Mouse (Mus musculus) hindbrain, embryonic 16.5 days (tissue): Measurements from ENCODE around the gene Cuzd1. TPM values are rescaled to one million over a fixed set of nuclear protein-coding genes. Genes with fewer than 3 reads are reported as not detected.

Experiments
- ATAC-seq: fragments of 200-750 bp; cut with Nextera tagmentation; 2 replicates; pipeline ENCODE4 v1.8.0; 2017; ENCODE audit warnings: moderate TSS enrichment, moderate library complexity
- H3K27ac ChIP-seq: fragments of 300-500 bp; sonication (generic); 2 replicates; pipeline ENCODE4 v1.5.1; 2014; ENCODE audit warnings: low read depth, mild to moderate bottlenecking, control low read depth, low read length, moderate library complexity
- H3K27me3 ChIP-seq: fragments of 300-500 bp; sonication (generic); replicated peaks from 2 replicates; pipeline ENCODE4 v1.6.1; 2014; ENCODE audit warnings: low read length; ENCODE audit not compliant: control insufficient read depth, insufficient read depth
- H3K36me3 ChIP-seq: fragments of 300-500 bp; sonication (generic); 2 replicates; pipeline ENCODE4 v1.6.1; 2014; ENCODE audit warnings: mild to moderate bottlenecking, low read length, moderate library complexity, mixed read lengths; ENCODE audit not compliant: control insufficient read depth, insufficient read depth
- H3K4me1 ChIP-seq: fragments of 300-500 bp; sonication (generic); 2 replicates; pipeline ENCODE4 v1.6.1; 2014; ENCODE audit warnings: low read depth, low read length; ENCODE audit not compliant: control insufficient read depth, insufficient read depth
- H3K4me2 ChIP-seq: fragments of 300-500 bp; sonication (generic); 2 replicates; pipeline ENCODE4 v1.6.1; 2014; ENCODE audit warnings: mild to moderate bottlenecking, low read length, control low read depth, moderate library complexity
- H3K4me3 ChIP-seq: fragments of 300-500 bp; sonication (generic); 2 replicates; pipeline ENCODE4 v1.5.1; 2014; ENCODE audit warnings: mild to moderate bottlenecking, low read length, control low read depth, moderate library complexity
- H3K9ac ChIP-seq: fragments of 300-500 bp; sonication (generic); 2 replicates; pipeline ENCODE4 v1.6.1; 2014; ENCODE audit warnings: low read depth, mild to moderate bottlenecking, control low read depth, low read length, moderate library complexity
- H3K9me3 ChIP-seq: fragments of 300-500 bp; sonication (generic); 2 replicates; pipeline ENCODE4 v1.6.1; 2014; ENCODE audit warnings: mild to moderate bottlenecking, low read length, moderate library complexity; ENCODE audit not compliant: control insufficient read depth
- WGBS: fragments of 180-500 bp; shearing (Covaris S2); extraction: QIAGEN DNeasy Blood & Tissue Kit; methylation state at CpG from one replicate; pipeline ENCODE4 v1.1.7; 2014; 5-methylcytosine and 5-hydroxymethylcytosine counted together
- polyA plus RNA-seq: library from polyadenylated mRNA; unstranded; fragments of >200 nt; fragmentation: Nextera tagmentation; extraction: Ambion mirVana; gene quantifications from 2 replicates; pipeline ENCODE4 v1.2.1, GENCODE M21; 2015

Gene Cuzd1
- not detected in 2 replicates for polyA plus RNA-seq

- Histone ChIP-seq H3K4me1 (no peaks in the 10 kb centered on the region), H3K27me3 (no peaks in the 10 kb centered on the region), H3K9ac (no peak within 1 kb of the TSS), H3K27ac (no peak within 1 kb of the TSS), H3K36me3 (no peaks in the 10 kb centered on the region), H3K4me2 (no peak within 1 kb of the TSS), H3K4me3 (no peak within 1 kb of the TSS), H3K9me3 (no peaks in the 10 kb centered on the region)
- WGBS = 71% methylated on average over 2 of the region's 2 CpGs
- ATAC-seq = no peak
These were observed at the start of gene Cuzd1 for GRCm38 (mm10) chr7:131322192-131322591. Gene Cuzd1, minus strand, starts transcription at chr7:131322292.

DNA sequence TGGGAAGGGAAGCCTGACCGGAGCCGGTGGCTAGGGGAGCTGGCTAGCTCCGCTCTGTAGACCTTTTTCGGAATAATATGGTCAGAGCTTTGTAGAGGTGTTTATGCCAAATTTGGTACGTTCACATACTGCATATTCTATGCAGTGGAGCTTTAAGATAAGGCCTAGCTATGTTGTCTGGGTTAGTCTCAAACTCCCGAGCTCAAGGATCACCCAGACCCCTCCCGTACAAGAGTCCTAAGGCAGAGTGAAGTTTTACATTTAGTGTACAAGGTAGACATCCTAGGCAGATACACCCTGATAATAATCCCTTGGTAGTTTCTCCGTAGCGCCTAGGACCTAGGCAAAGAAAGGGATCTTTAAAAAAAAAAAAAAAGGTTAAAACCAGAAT is 49.4 kb upstream of the Cuzd1 start:
- 0 out of 2 replicates have a peak, but pooled peaks have one; percentile 28 for ATAC-seq
- peak overlapping the region; percentile 68 for H3K4me2 ChIP-seq
- peak overlapping the region; percentile 81 for H3K4me3 ChIP-seq
- peak overlapping the region; percentile 94 for H3K9ac ChIP-seq
- 10% methylated on average over 9 of the region's 9 CpGs for WGBS
- H3K36me3 ChIP-seq = no peaks in the 10 kb centered on the region
- no peaks in the 10 kb centered on the region for H3K9me3 ChIP-seq
- H3K4me1 ChIP-seq = no peaks in the 10 kb centered on the region; the same call in 1 of the 2 replicates
- no peaks in the 10 kb centered on the region for H3K27me3 ChIP-seq
- peak overlapping the region; percentile 90 for H3K27ac ChIP-seq

GRCm38 (mm10) chr7:131370648-131371469 is 48.8 kb upstream of the Cuzd1 start, which contains the start of gene Pstk:
Gene Pstk, plus strand, starts transcription at chr7:131371141.
- H3K36me3 ChIP-seq = no peaks in the 10 kb centered on the region
- peak; percentile 97 for ATAC-seq
- H3K27me3 ChIP-seq = no peaks in the 10 kb centered on the region
- peak within 1 kb of the TSS; percentile 81 for H3K4me3 ChIP-seq
- H3K4me2 ChIP-seq = peak within 1 kb of the TSS; percentile 68
- no peaks in the 10 kb centered on the region; the same call in 1 of the 2 replicates for H3K4me1 ChIP-seq
- 5% methylated on average over 47 of the region's 47 CpGs for WGBS
- peak within 1 kb of the TSS; percentile 94 for H3K9ac ChIP-seq
- peak within 1 kb of the TSS; percentile 90 for H3K27ac ChIP-seq
- H3K9me3 ChIP-seq = no peaks in the 10 kb centered on the region

DNA sequence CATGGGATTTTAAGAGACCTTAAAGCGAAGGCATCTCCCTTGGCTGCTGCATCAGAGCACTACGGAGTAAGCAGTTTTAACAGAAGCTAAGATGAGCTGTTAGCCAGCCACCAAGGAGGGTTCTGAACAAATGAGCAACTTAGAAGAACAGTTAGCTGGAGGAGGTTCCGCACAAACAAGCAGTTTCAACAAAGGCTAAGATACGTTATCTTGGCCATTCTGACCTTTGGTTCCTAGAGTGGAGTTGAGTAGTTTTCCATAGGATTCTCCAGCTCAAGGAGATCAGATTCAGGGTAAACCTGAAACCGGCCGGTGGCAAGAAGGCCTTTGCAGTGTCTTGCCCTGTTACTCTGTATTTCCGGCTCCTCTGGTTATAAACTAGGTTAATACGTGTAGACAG is 42.0 kb upstream of the Cuzd1 start:
- Histone ChIP-seq H3K4me1 (peaks cover 14% of the 10 kb centered on the region), H3K27me3 (no peaks in the 10 kb centered on the region), H3K36me3 (0 out of 2 replicates have a peak, but pooled peaks cover 3% of the 10 kb centered on the region), H3K27ac (no peak overlapping the region), H3K4me2 (no peak overlapping the region), H3K4me3 (no peak overlapping the region), H3K9me3 (no peaks in the 10 kb centered on the region), H3K9ac (no peak overlapping the region)
- ATAC-seq = no peak
- 96% methylated on average over 8 of the region's 8 CpGs for WGBS

DNA sequence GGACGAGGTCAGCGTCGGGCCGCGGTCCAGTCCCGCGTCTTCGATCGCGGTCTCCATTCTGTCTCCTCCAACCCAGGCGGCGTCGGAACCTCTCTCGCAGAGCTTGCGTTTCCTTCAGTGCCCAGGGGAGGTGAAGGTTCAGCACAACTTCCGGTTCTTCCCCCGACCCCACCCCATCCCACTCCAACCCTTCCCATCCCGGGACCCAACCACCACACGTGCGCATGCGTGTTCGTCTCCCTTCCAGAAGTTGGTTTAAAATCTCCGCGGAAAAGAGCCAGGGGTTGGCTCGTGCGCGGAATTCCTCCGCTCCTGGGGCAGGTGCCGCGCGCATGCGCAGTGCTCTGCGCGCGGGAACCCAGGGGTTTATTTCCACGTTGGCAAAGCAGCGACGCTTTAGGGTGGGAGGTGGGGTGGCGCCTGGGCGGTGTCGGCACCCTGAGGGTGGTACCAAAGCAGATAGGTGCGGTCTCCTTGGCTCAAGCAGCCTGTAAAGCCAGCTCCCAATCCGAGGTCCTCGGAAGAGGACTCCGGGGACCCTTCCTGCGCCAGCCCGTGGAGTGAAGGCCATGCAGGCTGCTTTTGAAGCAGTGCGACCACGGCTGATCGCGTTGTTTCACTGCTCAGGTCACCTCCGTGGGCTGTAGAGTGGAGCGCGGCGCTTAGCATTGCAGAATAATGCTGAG is 40.7 kb upstream of the Cuzd1 start, which contains the start of gene 2310057M21Rik:
TSS of gene 2310057M21Rik (minus strand) at position 145 of the 686 bp plus-strand sequence.
- Histone ChIP-seq H3K4me2 (peak within 1 kb of the TSS; percentile 79), H3K27me3 (no peaks in the 10 kb centered on the region), H3K36me3 (peaks cover 8% of the 10 kb centered on the region), H3K4me1 (peaks cover 14% of the 10 kb centered on the region), H3K27ac (peak within 1 kb of the TSS; percentile 88), H3K4me3 (peak within 1 kb of the TSS; percentile 69), H3K9me3 (no peaks in the 10 kb centered on the region), H3K9ac (peak within 1 kb of the TSS; percentile 78)
- peak; percentile 98 for ATAC-seq
- under 1% methylated on average over 55 of the region's 55 CpGs for whole genome bisulfite sequencing

- H3K4me2 ChIP-seq = peak overlapping the region; percentile 79
- H3K9me3 ChIP-seq = no peaks in the 10 kb centered on the region
- H3K4me3 ChIP-seq = peak overlapping the region; percentile 69
- peak overlapping the region; percentile 76 for H3K27ac ChIP-seq
- no peaks in the 10 kb centered on the region for H3K27me3 ChIP-seq
- peak; percentile 85 for ATAC-seq
- H3K9ac ChIP-seq = peak overlapping the region; percentile 78
- peaks cover 14% of the 10 kb centered on the region for H3K4me1 ChIP-seq
- peaks cover 12% of the 10 kb centered on the region for H3K36me3 ChIP-seq
- WGBS = under 1% methylated on average over 32 of the region's 35 CpGs
These were observed 40.1 kb upstream of the Cuzd1 start for GRCm38 (mm10) chr7:131362269-131362614.

DNA sequence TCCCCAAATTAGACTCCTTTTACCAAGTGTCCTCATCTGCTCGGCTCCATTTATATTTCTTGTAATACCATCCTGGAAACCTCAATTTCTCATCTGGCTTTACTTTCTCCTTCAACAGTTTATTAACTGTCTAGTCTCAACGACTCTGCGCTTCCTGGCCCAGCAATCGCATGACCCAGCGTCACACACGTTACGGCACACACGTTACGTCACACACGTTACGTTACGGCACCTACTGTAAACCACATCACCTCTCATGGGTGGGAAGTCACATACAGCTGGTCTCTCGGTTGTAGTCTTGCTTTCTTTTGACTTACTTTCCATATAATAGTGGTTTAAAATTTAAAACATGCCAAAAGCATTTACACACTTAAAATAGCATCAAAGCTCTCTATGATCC is 34.0 kb upstream of the Cuzd1 start:
- H3K27ac ChIP-seq = no peak overlapping the region
- H3K27me3 ChIP-seq = no peaks in the 10 kb centered on the region
- H3K4me2 ChIP-seq = no peak overlapping the region
- H3K36me3 ChIP-seq = peaks cover 32% of the 10 kb centered on the region
- H3K4me1 ChIP-seq = peaks cover 3% of the 10 kb centered on the region
- no peak for ATAC-seq
- 96% methylated on average over 13 of the region's 13 CpGs for WGBS
- no peaks in the 10 kb centered on the region for H3K9me3 ChIP-seq
- no peak overlapping the region for H3K4me3 ChIP-seq
- H3K9ac ChIP-seq = no peak overlapping the region

GRCm38 (mm10) chr7:131345856-131346541 is 23.9 kb upstream of the Cuzd1 start:
- H3K27ac ChIP-seq = no peak overlapping the region
- peaks cover 16% of the 10 kb centered on the region for H3K36me3 ChIP-seq
- H3K27me3 ChIP-seq = no peaks in the 10 kb centered on the region
- no peak overlapping the region for H3K4me3 ChIP-seq
- 49% methylated on average over 7 of the region's 7 CpGs for whole genome bisulfite sequencing
- H3K9ac ChIP-seq = no peak overlapping the region
- no peak overlapping the region for H3K4me2 ChIP-seq
- H3K4me1 ChIP-seq = no peaks in the 10 kb centered on the region
- ATAC-seq = no peak
- H3K9me3 ChIP-seq = no peaks in the 10 kb centered on the region
